Mouse (Mus musculus) neural tube, embryonic 11.5 days (tissue): ENCODE measurements around the gene Atp13a2. TPM values are rescaled to one million over a fixed set of nuclear protein-coding genes. Genes with fewer than 3 reads are reported as not detected.

Experiments used
- ATAC-seq: fragments of 200-750 bp; cut with Nextera tagmentation; 2 replicates; pipeline ENCODE4 v1.8.0; 2017; ENCODE audit warnings: moderate number of reproducible peaks, mild to moderate bottlenecking, moderate TSS enrichment, moderate library complexity; ENCODE audit not compliant: insufficient read depth, low FRiP score, low TSS enrichment
- DNase-seq: peaks from one replicate; pipeline ENCODE4 v3.0.0-alpha.2; 2015; ENCODE audit warnings: low spot score
- H3K27ac ChIP-seq: fragments of 300-500 bp; sonication (generic); 2 replicates; pipeline ENCODE4 v1.5.1; 2014; ENCODE audit warnings: low read depth, mild to moderate bottlenecking, low read length
- H3K27me3 ChIP-seq: fragments of 300-500 bp; sonication (generic); 2 replicates; pipeline ENCODE4 v1.6.1; 2014; ENCODE audit warnings: mild to moderate bottlenecking, low read length, mixed read lengths; ENCODE audit not compliant: control insufficient read depth, insufficient read depth
- H3K36me3 ChIP-seq: fragments of 300-500 bp; sonication (generic); 2 replicates; pipeline ENCODE4 v1.6.1; 2014; ENCODE audit warnings: mild to moderate bottlenecking, low read length, moderate library complexity, mixed read lengths; ENCODE audit not compliant: control insufficient read depth, insufficient read depth
- H3K4me1 ChIP-seq: fragments of 300-500 bp; sonication (generic); 2 replicates; pipeline ENCODE4 v1.6.1; 2014; ENCODE audit warnings: low read length, mixed read lengths; ENCODE audit not compliant: control insufficient read depth, insufficient read depth
- H3K4me2 ChIP-seq: fragments of 300-500 bp; sonication (generic); 2 replicates; pipeline ENCODE4 v1.6.1; 2014; ENCODE audit warnings: low read depth, mild to moderate bottlenecking, moderate library complexity
- H3K4me3 ChIP-seq: fragments of 300-500 bp; sonication (generic); 2 replicates; pipeline ENCODE4 v1.5.1; 2014; ENCODE audit warnings: low read depth, low read length
- H3K9ac ChIP-seq: fragments of 300-500 bp; sonication (generic); 2 replicates; pipeline ENCODE4 v1.6.1; 2014; ENCODE audit warnings: mild to moderate bottlenecking, low read length
- H3K9me3 ChIP-seq: fragments of 300-500 bp; sonication (generic); 2 replicates; pipeline ENCODE4 v1.6.1; 2016; ENCODE audit warnings: low read length; ENCODE audit not compliant: control insufficient read depth
- WGBS: fragments of 180-500 bp; shearing (Covaris S2); extraction: QIAGEN DNeasy Blood & Tissue Kit; methylation state at CpG from one replicate; pipeline ENCODE4 v1.1.7; 2014; 5-methylcytosine and 5-hydroxymethylcytosine counted together
- polyA plus RNA-seq: library from polyadenylated mRNA; unstranded; fragments of >200 nt; fragmentation: Nextera tagmentation; extraction: Ambion mirVana; gene quantifications from 2 replicates; pipeline ENCODE4 v1.2.1, GENCODE M21; 2014

Atp13a2 gene
- polyA plus RNA-seq, 1 experiment from 2014 or later, result 59.7 TPM

- Histone ChIP-seq H3K9me3 (no peaks in the 10 kb centered on the region), H3K4me2 (no peak overlapping the region), H3K4me1 (peaks cover 20% of the 10 kb centered on the region), H3K9ac (no peak overlapping the region), H3K27ac (no peak overlapping the region), H3K36me3 (peaks cover 22% of the 10 kb centered on the region), H3K27me3 (no peaks in the 10 kb centered on the region), H3K4me3 (no peak overlapping the region)
- ATAC-seq (no peak), DNase-seq (no peak)
- WGBS, result 93% methylated on average over 11 of the region's 11 CpGs
These were observed 28.2 kb downstream of the Atp13a2 start for GRCm38 (mm10) chr4:141014856-141015255.

- H3K27me3 ChIP-seq, result no peaks in the 10 kb centered on the region
- DNase-seq (no peak), ATAC-seq (no peak)
- no peak overlapping the region for H3K9ac ChIP-seq
- peaks cover 22% of the 10 kb centered on the region for H3K36me3 ChIP-seq
- no peaks in the 10 kb centered on the region for H3K9me3 ChIP-seq
- no peak overlapping the region for H3K4me2 ChIP-seq
- H3K4me3 ChIP-seq, result no peak overlapping the region
- H3K27ac ChIP-seq, result no peak overlapping the region
- H3K4me1 ChIP-seq, result peaks cover 15% of the 10 kb centered on the region
- WGBS, result 83% methylated on average over 7 of the region's 7 CpGs
These were observed 28.7 kb downstream of the Atp13a2 start for GRCm38 (mm10) chr4:141015356-141015755.

GRCm38 (mm10) chr4:141016311-141016710, 29.6 kb downstream of the Atp13a2 start:
- H3K27me3 ChIP-seq, result no peaks in the 10 kb centered on the region
- H3K9me3 ChIP-seq, result no peaks in the 10 kb centered on the region
- H3K27ac ChIP-seq, result no peak overlapping the region
- ATAC-seq (no peak), DNase-seq (no peak)
- WGBS, result 87% methylated on average over 9 of the region's 9 CpGs
- H3K9ac ChIP-seq, result no peak overlapping the region
- H3K4me3 ChIP-seq, result no peak overlapping the region
- peaks cover 22% of the 10 kb centered on the region for H3K36me3 ChIP-seq
- peaks cover 22% of the 10 kb centered on the region for H3K4me1 ChIP-seq
- H3K4me2 ChIP-seq, result no peak overlapping the region

- peaks cover 19% of the 10 kb centered on the region for H3K36me3 ChIP-seq
- H3K27ac ChIP-seq, result no peak overlapping the region
- H3K9ac ChIP-seq, result no peak overlapping the region
These were observed 31.2 kb downstream of the Atp13a2 start for GRCm38 (mm10) chr4:141017657-141018436.

GRCm38 (mm10) chr4:141020220-141020619, 33.5 kb downstream of the Atp13a2 start:
- Histone ChIP-seq H3K9me3 (no peaks in the 10 kb centered on the region), H3K36me3 (peaks cover 15% of the 10 kb centered on the region), H3K27me3 (no peaks in the 10 kb centered on the region), H3K9ac (0 out of 2 replicates have a peak overlapping the region, but pooled peaks have one; percentile 41), H3K4me1 (peaks cover 12% of the 10 kb centered on the region), H3K27ac (peak overlapping the region; percentile 57; the same call in 1 of the 2 replicates), H3K4me3 (no peak overlapping the region), H3K4me2 (no peak overlapping the region)
- 89% methylated on average over 17 of the region's 17 CpGs for WGBS
- ATAC-seq (no peak), DNase-seq (no peak)

More at GRCm38 (mm10) chr4:141017657-141018436, 31.2 kb downstream of the Atp13a2 start:
- Histone ChIP-seq H3K9me3 (no peaks in the 10 kb centered on the region), H3K4me2 (no peak overlapping the region), H3K4me1 (peaks cover 12% of the 10 kb centered on the region), H3K4me3 (no peak overlapping the region), H3K27me3 (no peaks in the 10 kb centered on the region)
- 83% methylated on average over 29 of the region's 29 CpGs for WGBS
- no peak for DNase-seq
- no peak for ATAC-seq

GRCm38 (mm10) chr4:141020811-141021613, 34.3 kb downstream of the Atp13a2 start:
- Histone ChIP-seq H3K9me3 (no peaks in the 10 kb centered on the region), H3K4me2 (peak overlapping the region; percentile 17; the same call in 1 of the 2 replicates), H3K4me1 (peaks cover 12% of the 10 kb centered on the region), H3K4me3 (no peak overlapping the region), H3K27ac (peak overlapping the region; percentile 57), H3K27me3 (no peaks in the 10 kb centered on the region), H3K36me3 (peaks cover 10% of the 10 kb centered on the region), H3K9ac (peak overlapping the region; percentile 41)
- 26% methylated on average over 14 of the region's 14 CpGs for WGBS
- ATAC-seq (peak; percentile 20; the same call in 1 of the 2 replicates), DNase-seq (peak; percentile 70)

GRCm38 (mm10) chr4:141021614-141021929, 34.9 kb downstream of the Atp13a2 start:
- no peak overlapping the region for H3K4me3 ChIP-seq
- WGBS, result 79% methylated on average over 11 of the region's 11 CpGs
- no peaks in the 10 kb centered on the region for H3K9me3 ChIP-seq
- peaks cover 8% of the 10 kb centered on the region for H3K36me3 ChIP-seq
- no peaks in the 10 kb centered on the region for H3K27me3 ChIP-seq
- H3K9ac ChIP-seq, result peak overlapping the region; percentile 41
- H3K4me1 ChIP-seq, result peaks cover 12% of the 10 kb centered on the region
- DNase-seq, result no peak
- no peak overlapping the region for H3K4me2 ChIP-seq
- no peak for ATAC-seq
- peak overlapping the region; percentile 57 for H3K27ac ChIP-seq

GRCm38 (mm10) chr4:141024052-141024451, 37.4 kb downstream of the Atp13a2 start:
- peaks cover 3% of the 10 kb centered on the region for H3K36me3 ChIP-seq

More at GRCm38 (mm10) chr4:141024052-141024451, 37.4 kb downstream of the Atp13a2 start:
- Histone ChIP-seq H3K27ac (no peak overlapping the region), H3K4me3 (no peak overlapping the region), H3K4me1 (peaks cover 12% of the 10 kb centered on the region), H3K9me3 (no peaks in the 10 kb centered on the region), H3K4me2 (no peak overlapping the region), H3K9ac (no peak overlapping the region), H3K27me3 (no peaks in the 10 kb centered on the region)
- WGBS, result 83% methylated on average over 9 of the region's 9 CpGs
- no peak for ATAC-seq
- no peak for DNase-seq
